Mouse (Mus musculus) MN1 (cell line): Measurements from ENCODE around the gene Trmt11.
"Not testable (repeated sequence)": the region's sequence is repeated elsewhere in the genome, so short reads cannot be mapped to it uniquely, and the experiment has no call there.

ENCODE experiments used
- DNase-seq: peaks from one replicate; pipeline ENCODE4 v3.0.0-alpha.2; 2016; ENCODE audit warnings: low spot score

Trmt11 gene

DNA sequence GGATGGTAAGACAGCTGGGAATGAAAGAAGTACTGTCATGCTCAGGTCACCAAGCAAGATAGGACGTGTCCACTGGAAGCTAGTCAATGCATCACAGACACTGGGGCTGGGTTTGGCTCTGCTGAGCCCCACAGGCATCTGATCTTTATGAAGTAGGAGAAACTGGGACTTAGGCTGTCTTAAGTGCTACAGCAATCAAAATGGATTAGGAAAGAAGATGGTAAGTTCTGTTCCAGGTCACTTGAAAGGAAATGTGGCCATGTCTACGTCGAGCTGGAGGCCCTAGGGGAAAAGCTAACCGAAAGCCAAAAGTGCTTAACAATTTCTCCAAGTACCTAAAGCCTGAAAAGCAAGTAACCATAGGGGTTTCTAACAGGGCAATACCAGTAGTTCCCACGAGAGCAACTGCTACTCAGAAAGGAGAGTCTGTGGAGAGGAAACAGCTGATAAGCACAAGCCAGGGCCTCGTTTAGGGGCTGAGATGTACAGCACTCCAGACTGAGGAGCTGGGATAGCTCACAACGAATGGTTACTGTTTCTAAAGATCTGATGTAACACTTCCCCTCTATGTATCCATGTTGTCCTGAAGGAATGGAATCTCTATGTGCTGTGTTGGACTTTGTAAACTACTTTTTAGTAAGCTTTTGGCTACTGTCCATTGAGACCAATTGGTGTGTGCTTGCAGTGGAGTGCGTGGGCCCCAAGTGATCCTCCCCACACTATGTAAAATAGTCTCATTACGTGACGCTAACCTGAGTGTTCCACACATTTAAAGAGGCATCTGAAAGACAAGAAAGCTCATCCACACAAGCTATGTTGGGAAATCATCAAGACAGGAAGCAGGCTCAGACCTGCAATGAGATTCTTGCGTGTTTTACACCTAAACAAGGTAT lies 44.6 kb downstream of the Trmt11 start:
- DNase-seq: no peak

DNA sequence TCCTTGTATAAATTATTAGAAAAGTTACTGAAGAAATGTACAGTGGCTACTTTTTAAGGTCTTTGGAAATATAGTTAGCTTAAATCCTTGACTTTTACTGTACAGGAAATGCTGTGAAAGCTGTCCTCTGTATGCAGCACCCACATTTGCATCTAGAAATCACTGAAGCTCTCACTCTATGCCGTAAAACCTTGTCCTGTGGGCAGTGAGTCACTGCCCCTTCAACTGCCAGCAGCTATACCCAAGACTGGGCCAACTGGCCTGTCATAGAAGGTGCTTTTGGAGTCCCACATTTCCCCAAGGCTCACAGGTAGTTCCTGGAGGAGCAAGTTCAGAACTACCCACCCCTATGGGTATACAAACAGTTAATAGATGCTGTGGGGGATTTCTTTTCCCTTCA lies 48.2 kb downstream of the Trmt11 start:
- no peak for DNase-seq

- DNase-seq: no peak
These were observed 50.6 kb downstream of the Trmt11 start for GRCm38 (mm10) chr10:30549974-30550373.

- DNase-seq: no peak
These were observed 62.1 kb downstream of the Trmt11 start for GRCm38 (mm10) chr10:30538538-30538815.

DNA sequence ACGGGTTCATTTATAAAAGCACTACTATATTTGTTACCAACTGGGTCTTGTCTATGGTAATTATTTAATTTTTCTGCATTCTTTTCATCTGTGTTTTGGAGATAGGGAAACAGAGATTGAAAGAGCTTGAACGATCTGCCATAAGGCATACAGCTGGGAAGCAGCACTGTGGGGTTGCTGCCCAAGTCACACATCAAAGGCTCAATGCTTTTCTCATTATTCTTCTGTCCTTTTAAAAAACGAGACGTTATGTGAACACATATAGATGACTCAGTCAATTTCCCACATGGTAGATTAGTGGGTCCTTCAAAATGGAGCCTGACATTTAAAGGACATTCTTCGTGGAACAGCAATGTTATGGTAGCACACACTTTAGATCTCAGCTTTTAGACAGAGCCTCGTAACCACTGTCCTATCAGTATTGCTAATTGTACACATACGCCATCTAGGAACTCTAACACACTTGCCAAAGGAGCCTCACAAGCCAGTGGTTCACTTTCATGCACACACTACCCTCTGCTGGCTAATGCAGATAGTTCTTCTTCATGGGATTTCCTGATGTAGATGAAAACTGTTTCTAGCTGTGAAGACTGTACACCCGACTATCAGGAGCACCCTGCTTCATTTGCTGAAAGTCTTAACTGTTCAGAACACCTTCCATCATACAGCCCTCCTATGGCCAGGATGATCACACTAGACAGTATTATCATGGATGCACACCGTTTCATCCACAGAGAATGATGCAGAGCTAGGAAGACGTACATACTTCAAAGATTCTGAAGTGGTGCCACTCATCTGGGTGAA lies 62.6 kb downstream of the Trmt11 start:
- DNase-seq: peak; percentile 34

DNA sequence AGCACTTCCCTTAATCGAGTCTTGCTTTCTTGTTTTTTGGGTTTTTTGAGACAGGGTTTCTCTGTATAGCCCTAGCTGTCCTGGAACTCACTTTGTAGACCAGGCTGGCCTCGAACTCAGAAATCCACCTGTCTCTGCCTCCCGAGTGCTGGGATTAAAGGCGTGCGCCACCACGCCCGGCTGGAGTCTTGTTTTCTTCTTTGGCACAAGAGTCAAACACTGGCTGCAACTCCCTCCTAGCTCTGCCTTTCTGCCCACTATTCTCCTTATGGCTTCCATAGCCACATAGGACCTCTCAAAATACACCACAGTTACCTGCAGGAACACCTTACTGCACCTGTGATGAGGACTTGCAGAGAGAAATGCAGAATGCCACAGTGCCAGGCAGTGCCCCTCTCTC lies 64.6 kb downstream of the Trmt11 start:
- DNase-seq: not testable (repeated sequence)

DNA sequence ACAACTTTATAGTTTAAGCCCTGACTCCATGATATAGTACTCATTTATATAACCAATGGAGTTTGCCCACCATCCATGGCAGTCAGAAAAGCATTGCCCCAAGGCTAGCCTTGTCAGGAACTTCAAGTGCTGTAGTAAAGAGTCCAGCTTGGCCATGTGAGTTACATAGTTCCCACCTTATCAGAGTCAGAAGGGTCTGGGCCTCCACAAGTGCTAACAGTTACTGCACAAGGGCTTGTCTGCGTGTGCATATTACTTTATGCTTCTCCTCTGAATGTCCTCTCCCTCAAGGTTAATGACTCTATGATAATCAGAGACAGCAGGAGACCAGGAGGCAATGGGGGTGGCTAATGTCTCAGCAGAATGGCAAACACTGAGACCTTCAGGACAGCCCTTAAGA lies 73.4 kb downstream of the Trmt11 start:
- no peak for DNase-seq

DNA sequence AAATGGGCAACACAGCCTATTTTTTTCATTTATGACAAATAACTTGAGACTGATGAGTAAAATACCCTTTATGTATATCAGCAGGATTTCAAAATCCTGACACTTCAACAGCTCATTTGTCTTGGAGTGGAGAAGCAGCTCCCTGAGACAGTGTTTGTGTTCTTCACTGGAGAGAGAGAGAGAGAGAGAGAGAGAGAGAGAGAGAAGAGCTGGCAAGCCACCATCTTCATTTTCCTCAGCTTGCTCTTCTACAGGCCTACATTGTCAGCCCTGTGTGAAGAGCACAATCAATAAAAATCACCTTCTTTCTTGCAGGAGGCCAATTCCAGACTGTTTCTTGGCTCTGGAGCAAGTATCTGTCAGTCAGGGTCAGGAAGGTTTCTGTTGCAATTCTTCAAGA lies 78.8 kb downstream of the Trmt11 start:
- no peak for DNase-seq

- DNase-seq: no peak
These were observed 81.4 kb downstream of the Trmt11 start for GRCm38 (mm10) chr10:30519143-30519542.

DNA sequence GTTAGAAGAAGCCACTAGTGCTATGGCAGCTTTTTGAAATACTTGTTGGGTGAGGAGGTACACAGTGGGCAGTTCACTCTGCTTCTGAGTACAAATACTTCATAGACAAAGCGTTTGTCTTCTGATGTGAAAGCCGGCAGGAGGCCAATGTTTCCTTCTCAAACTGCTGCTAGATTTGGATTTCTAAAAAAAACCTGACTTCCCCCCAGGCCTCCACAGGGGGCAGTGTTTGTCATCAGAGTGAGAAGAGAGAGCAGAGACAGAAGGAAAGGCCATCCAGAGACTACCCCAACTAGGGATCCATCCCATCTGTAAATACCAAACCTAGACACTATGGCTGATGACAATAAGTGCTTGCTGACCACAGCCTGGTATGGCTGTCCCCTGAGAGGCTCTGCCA lies 83.3 kb downstream of the Trmt11 start:
- no peak for DNase-seq

GRCm38 (mm10) chr10:30516771-30517170 lies 83.8 kb downstream of the Trmt11 start:
- DNase-seq: no peak

DNA sequence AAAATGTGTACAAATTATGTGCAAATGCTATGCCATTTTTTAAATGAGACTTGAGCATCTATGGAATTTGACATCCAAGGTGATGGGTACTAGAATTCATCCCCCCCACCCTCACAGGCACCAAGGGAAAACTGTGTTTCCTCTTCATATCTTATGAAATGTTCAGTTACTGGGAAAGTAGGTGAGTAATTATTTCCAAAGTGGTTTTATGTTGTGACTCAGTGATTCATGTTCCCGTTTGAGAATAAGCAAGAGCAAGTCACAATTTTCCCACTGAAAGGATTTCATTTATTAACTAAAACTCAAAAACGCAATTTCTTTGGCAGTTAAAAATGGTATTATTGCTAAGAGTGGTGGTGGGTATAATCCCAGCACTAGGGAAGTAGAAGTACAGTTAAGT lies 95.8 kb downstream of the Trmt11 start:
- DNase-seq: no peak

DNA sequence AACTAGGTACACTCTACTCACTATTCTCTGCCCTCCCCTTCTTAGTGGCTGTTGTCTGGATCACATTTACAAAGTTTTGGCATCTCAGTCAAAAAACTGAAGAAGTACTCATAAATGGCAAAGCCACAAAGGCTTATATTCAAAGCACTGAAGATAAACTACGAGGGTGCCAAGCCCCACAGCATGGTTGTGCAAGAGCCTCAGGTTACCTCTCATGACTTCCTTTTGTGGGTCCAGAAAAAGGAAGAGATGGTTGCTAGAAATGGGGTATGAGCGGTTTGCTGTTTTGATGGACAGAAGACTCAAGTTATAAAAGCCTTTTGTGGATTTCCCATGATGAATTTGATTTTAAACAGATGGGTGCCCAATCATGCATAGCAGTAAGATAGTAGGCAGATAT lies 97.4 kb downstream of the Trmt11 start:
- no peak for DNase-seq

DNA sequence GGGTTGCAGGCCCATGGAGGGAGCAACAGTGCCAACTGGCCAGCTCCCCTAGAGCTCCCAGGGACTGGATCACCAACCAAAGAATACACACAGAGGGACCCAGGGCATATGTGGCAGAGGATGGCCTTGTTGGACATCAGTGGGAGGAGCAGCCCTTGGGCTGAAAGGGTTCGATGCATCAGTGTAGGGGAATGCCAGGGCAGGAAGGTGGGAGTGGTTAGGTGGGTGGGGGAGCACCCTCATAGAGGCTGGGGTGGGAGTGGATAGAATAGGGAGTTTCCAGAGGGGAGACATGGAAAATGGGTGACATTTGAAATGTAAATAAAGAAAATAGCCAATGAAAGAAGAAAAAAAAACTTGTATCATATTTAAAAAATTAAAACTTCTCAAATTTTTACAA lies 97.8 kb downstream of the Trmt11 start:
- no peak for DNase-seq

DNA sequence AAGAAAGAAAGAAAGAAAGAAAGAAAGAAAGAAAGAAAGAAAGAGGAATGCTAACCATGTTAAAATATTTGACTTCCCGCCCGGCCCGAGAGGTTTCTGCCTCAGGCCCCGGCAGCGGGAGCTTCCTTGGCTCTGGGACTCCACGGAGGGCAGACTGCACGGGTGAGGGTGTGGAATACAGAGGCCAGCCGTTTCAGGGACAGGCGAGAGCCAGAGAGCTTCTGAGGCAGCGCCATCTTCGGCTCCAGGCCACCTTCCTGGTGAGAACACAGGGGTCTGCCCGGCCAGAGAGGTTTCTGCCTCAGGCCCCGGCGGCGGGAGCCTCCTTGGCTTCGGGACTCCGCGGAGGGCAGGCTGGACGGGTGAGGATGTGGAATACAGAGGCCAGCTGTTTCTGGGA lies 102.3 kb downstream of the Trmt11 start:
- DNase-seq: not testable (repeated sequence)
